ENCODE assay signal across 9 mouse cellular contexts in genomic region chr1:43460468-43460867, GRCm38 (mm10).
"Had no signal": no experiment of that assay in that cellular context is flagged by ENCODE, and none has a peak within 500 bp of the region (broad histone marks: within the 10 kb centered on the region; RNA-seq: fewer than 3 reads in every experiment).

No protein-coding gene starts in this region.

- DNase-seq: gastrocnemius, postnatal 10 days; gastrocnemius, postnatal 25 days; heart, adult 2 months; heart, postnatal 4 days; kidney, adult 18-20 months; kidney, adult 8-10 months; kidney, postnatal 10 days; kidney, postnatal 25 days; kidney, postnatal 4 days had no signal
